Mouse (Mus musculus) forelimb bud, embryonic 11.5 days (tissue): Measurements from ENCODE around the gene Usp17ld.
"Not testable (repeated sequence)": the region's sequence is repeated elsewhere in the genome, so short reads cannot be mapped to it uniquely, and the experiment has no call there.

ENCODE experiments used
- DNase-seq: peaks from one replicate; pipeline ENCODE4 v3.0.0-alpha.2; 2012; ENCODE audit warnings: low read depth, low spot score

The Usp17ld gene

GRCm38 (mm10) chr7:103252405-103252804 is at the start of gene Usp17ld:
Usp17ld (minus strand) TSS chr7:103252505.
- not testable (repeated sequence) for DNase-seq

- DNase-seq: no peak
Measured at GRCm38 (mm10) chr7:103216696-103217095, 35.6 kb downstream of the Usp17ld start, which contains the start of gene Olfr594. Olfr594 (plus strand) TSS chr7:103216996.

GRCm38 (mm10) chr7:103212050-103212449 is 40.3 kb downstream of the Usp17ld start:
- DNase-seq: not testable (repeated sequence)

- no peak for DNase-seq
Measured at GRCm38 (mm10) chr7:103211562-103211961, 40.7 kb downstream of the Usp17ld start, which contains the start of gene Olfr593. Olfr593 (plus strand) TSS chr7:103211862.
